Mouse (Mus musculus): ENCODE measurements at regions not wholly inside any gene's neighbourhood (a gene's known extent, or its start where the extent isn't known, plus 50 kb on each side); places are given as distances from the start of the nearest gene placed in this dataset.

- Histone ChIP-seq H3K36me3 (ENCODE audit: control insufficient read depth, insufficient read depth, low read length, poor library complexity, severe bottlenecking) (no peaks in the 10 kb centered on the region), H3K4me3 (ENCODE audit: low read depth, low read length) (no peak overlapping the region), H3K9ac (ENCODE audit: low read depth, poor library complexity, severe bottlenecking) (no peak overlapping the region), H3K27me3 (ENCODE audit: control insufficient read depth, insufficient read depth, low read length, poor library complexity, severe bottlenecking) (no peaks in the 10 kb centered on the region), H3K4me1 (ENCODE audit: control insufficient read depth, insufficient read depth, low read length) (no peaks in the 10 kb centered on the region), H3K9me3 (replicated peaks; ENCODE audit: control insufficient read depth, insufficient read depth, low read length, poor library complexity, severe bottlenecking) (no peaks in the 10 kb centered on the region; the same call in 1 of the 2 replicates), H3K27ac (ENCODE audit: insufficient read depth, low read length) (no peak overlapping the region)
- TF ChIP-seq CTCF (IDR thresholded peaks at IDR 0.05; ENCODE audit: low read depth, low read length) (no peak), EP300 (IDR thresholded peaks at IDR 0.05; ENCODE audit: insufficient read depth, low read depth, low read length) (no peak), POLR2A (IDR thresholded peaks at IDR 0.05; ENCODE audit: insufficient read depth, low read length) (no peak)
Measured at GRCm38 (mm10) chr10:99558656-99559055, 200.8 kb downstream of the Csl start.

- Histone ChIP-seq H3K4me3 (ENCODE audit: low read depth, low read length) (no peak overlapping the region), H3K36me3 (ENCODE audit: control insufficient read depth, insufficient read depth, low read length, poor library complexity, severe bottlenecking) (no peaks in the 10 kb centered on the region), H3K27me3 (ENCODE audit: control insufficient read depth, insufficient read depth, low read length, poor library complexity, severe bottlenecking) (no peaks in the 10 kb centered on the region), H3K27ac (ENCODE audit: insufficient read depth, low read length) (no peak overlapping the region), H3K9ac (ENCODE audit: low read depth, poor library complexity, severe bottlenecking) (no peak overlapping the region), H3K9me3 (replicated peaks; ENCODE audit: control insufficient read depth, insufficient read depth, low read length, poor library complexity, severe bottlenecking) (no peaks in the 10 kb centered on the region), H3K4me1 (ENCODE audit: control insufficient read depth, insufficient read depth, low read length) (no peaks in the 10 kb centered on the region)
- TF ChIP-seq POLR2A (IDR thresholded peaks at IDR 0.05; ENCODE audit: insufficient read depth, low read length) = no peak
- TF ChIP-seq CTCF (IDR thresholded peaks at IDR 0.05; ENCODE audit: low read depth, low read length) = no peak
- no peak for TF ChIP-seq EP300 (IDR thresholded peaks at IDR 0.05; ENCODE audit: insufficient read depth, low read depth, low read length)
Measured at GRCm38 (mm10) chr10:99561166-99561818, 198.2 kb downstream of the Csl start.

GRCm38 (mm10) chr10:99564605-99565004 lies 194.9 kb downstream of the Csl start:
- Histone ChIP-seq H3K27ac (ENCODE audit: insufficient read depth, low read length) (no peak overlapping the region), H3K9me3 (replicated peaks; ENCODE audit: control insufficient read depth, insufficient read depth, low read length, poor library complexity, severe bottlenecking) (no peaks in the 10 kb centered on the region), H3K9ac (ENCODE audit: low read depth, poor library complexity, severe bottlenecking) (no peak overlapping the region), H3K4me1 (ENCODE audit: control insufficient read depth, insufficient read depth, low read length) (no peaks in the 10 kb centered on the region), H3K27me3 (ENCODE audit: control insufficient read depth, insufficient read depth, low read length, poor library complexity, severe bottlenecking) (no peaks in the 10 kb centered on the region), H3K4me3 (ENCODE audit: low read depth, low read length) (no peak overlapping the region), H3K36me3 (ENCODE audit: control insufficient read depth, insufficient read depth, low read length, poor library complexity, severe bottlenecking) (no peaks in the 10 kb centered on the region)
- TF ChIP-seq EP300 (IDR thresholded peaks at IDR 0.05; ENCODE audit: insufficient read depth, low read depth, low read length) (no peak), POLR2A (IDR thresholded peaks at IDR 0.05; ENCODE audit: insufficient read depth, low read length) (no peak), CTCF (IDR thresholded peaks at IDR 0.05; ENCODE audit: low read depth, low read length) (no peak)

- no peak for TF ChIP-seq CTCF (IDR thresholded peaks at IDR 0.05; ENCODE audit: low read depth, low read length)
- no peak for TF ChIP-seq POLR2A (IDR thresholded peaks at IDR 0.05; ENCODE audit: insufficient read depth, low read length)
- no peak for TF ChIP-seq EP300 (IDR thresholded peaks at IDR 0.05; ENCODE audit: insufficient read depth, low read depth, low read length)
- Histone ChIP-seq H3K27ac (ENCODE audit: insufficient read depth, low read length) (no peak overlapping the region), H3K27me3 (ENCODE audit: control insufficient read depth, insufficient read depth, low read length, poor library complexity, severe bottlenecking) (no peaks in the 10 kb centered on the region), H3K9me3 (replicated peaks; ENCODE audit: control insufficient read depth, insufficient read depth, low read length, poor library complexity, severe bottlenecking) (no peaks in the 10 kb centered on the region), H3K4me1 (ENCODE audit: control insufficient read depth, insufficient read depth, low read length) (no peaks in the 10 kb centered on the region), H3K4me3 (ENCODE audit: low read depth, low read length) (no peak overlapping the region), H3K9ac (ENCODE audit: low read depth, poor library complexity, severe bottlenecking) (no peak overlapping the region), H3K36me3 (ENCODE audit: control insufficient read depth, insufficient read depth, low read length, poor library complexity, severe bottlenecking) (no peaks in the 10 kb centered on the region)
Measured at GRCm38 (mm10) chr10:99568424-99568823, 191.0 kb downstream of the Csl start.

DNA sequence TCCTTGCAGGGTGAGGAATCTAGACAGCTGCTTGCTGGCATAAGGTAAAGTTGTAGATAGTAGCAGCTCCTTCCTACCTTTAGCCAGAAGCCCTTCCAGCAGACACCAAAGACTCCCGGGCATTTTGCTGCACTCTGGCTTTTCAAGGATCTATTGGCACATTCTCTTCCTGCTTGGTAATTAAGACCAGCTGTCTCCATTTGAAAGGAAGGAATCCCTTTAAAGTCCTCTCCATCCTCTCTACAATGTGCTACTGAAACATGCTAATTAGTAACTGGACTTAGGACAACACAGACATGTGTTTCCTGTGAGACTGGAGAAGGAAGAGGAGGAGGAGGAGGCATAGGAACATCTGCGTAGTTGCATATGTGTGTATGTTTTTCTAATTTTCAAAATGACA lies 189.3 kb downstream of the Csl start:
- Histone ChIP-seq H3K27me3 (ENCODE audit: control insufficient read depth, insufficient read depth, low read length, poor library complexity, severe bottlenecking) (no peaks in the 10 kb centered on the region), H3K27ac (ENCODE audit: insufficient read depth, low read length) (no peak overlapping the region), H3K4me1 (ENCODE audit: control insufficient read depth, insufficient read depth, low read length) (no peaks in the 10 kb centered on the region), H3K9me3 (replicated peaks; ENCODE audit: control insufficient read depth, insufficient read depth, low read length, poor library complexity, severe bottlenecking) (no peaks in the 10 kb centered on the region), H3K36me3 (ENCODE audit: control insufficient read depth, insufficient read depth, low read length, poor library complexity, severe bottlenecking) (no peaks in the 10 kb centered on the region), H3K9ac (ENCODE audit: low read depth, poor library complexity, severe bottlenecking) (no peak overlapping the region), H3K4me3 (ENCODE audit: low read depth, low read length) (no peak overlapping the region)
- TF ChIP-seq EP300 (IDR thresholded peaks at IDR 0.05; ENCODE audit: insufficient read depth, low read depth, low read length) (no peak), CTCF (IDR thresholded peaks at IDR 0.05; ENCODE audit: low read depth, low read length) (no peak), POLR2A (IDR thresholded peaks at IDR 0.05; ENCODE audit: insufficient read depth, low read length) (no peak)

- H3K9ac ChIP-seq (ENCODE audit: low read depth, poor library complexity, severe bottlenecking) = no peak overlapping the region
- H3K27ac ChIP-seq (ENCODE audit: insufficient read depth, low read length) = no peak overlapping the region
- H3K4me3 ChIP-seq (ENCODE audit: low read depth, low read length) = no peak overlapping the region
- no peaks in the 10 kb centered on the region for H3K27me3 ChIP-seq (ENCODE audit: control insufficient read depth, insufficient read depth, low read length, poor library complexity, severe bottlenecking)
- H3K9me3 ChIP-seq (replicated peaks; ENCODE audit: control insufficient read depth, insufficient read depth, low read length, poor library complexity, severe bottlenecking) = no peaks in the 10 kb centered on the region
- no peaks in the 10 kb centered on the region for H3K4me1 ChIP-seq (ENCODE audit: control insufficient read depth, insufficient read depth, low read length)
- H3K36me3 ChIP-seq (ENCODE audit: control insufficient read depth, insufficient read depth, low read length, poor library complexity, severe bottlenecking) = no peaks in the 10 kb centered on the region
- no peak for TF ChIP-seq EP300 (IDR thresholded peaks at IDR 0.05; ENCODE audit: insufficient read depth, low read depth, low read length)
- TF ChIP-seq POLR2A (IDR thresholded peaks at IDR 0.05; ENCODE audit: insufficient read depth, low read length) = no peak
- no peak for TF ChIP-seq CTCF (IDR thresholded peaks at IDR 0.05; ENCODE audit: low read depth, low read length)
Measured at GRCm38 (mm10) chr10:99573997-99574396, 185.5 kb downstream of the Csl start.

Measured in ES-Bruce4 (cell line).